Mouse (Mus musculus): Measurements from ENCODE around the gene Nlgn2. TPM values are rescaled to one million over a fixed set of nuclear protein-coding genes. Genes with fewer than 3 reads are reported as not detected.

Gene Nlgn2
- polyA plus RNA-seq, 1 experiment, result 14.4 TPM

DNA sequence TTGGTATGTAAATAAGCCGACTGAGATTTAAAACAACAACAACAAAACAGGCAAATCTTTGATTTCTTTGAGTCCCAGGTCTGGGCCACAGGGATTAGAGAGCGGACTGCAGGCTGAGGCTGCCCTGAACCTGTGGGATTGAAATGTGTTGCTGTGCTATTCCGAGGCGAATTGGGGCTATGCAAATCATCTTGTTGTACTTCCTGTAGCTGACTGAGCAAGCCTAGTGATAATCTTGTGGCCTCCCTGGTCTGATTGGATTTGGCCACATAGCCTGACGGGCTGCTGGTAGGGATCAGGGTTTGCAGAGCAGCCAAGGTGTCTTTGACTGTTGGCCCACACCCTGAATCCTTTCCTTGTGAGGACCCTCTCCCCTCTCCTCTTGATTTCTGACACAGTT is 62.6 kb downstream of the Nlgn2 start:
- no peaks in the 10 kb centered on the region for H3K27me3 ChIP-seq (ENCODE audit: control insufficient read depth, insufficient read depth, low read length)
- no peak overlapping the region for H3K4me3 ChIP-seq (ENCODE audit: control insufficient read depth, insufficient read depth, low read length)
- no peaks in the 10 kb centered on the region for H3K36me3 ChIP-seq (ENCODE audit: control insufficient read depth, insufficient read depth, low read length)
- DNase-seq, result no peak
- TF ChIP-seq CTCF (IDR thresholded peaks at IDR 0.05; ENCODE audit: borderline replicate concordance, control insufficient read depth, extremely low read depth, insufficient read depth, low read length, poor library complexity) (no peak), POLR2A (IDR thresholded peaks at IDR 0.05; ENCODE audit: control insufficient read depth, extremely low read depth, insufficient read depth, low read length, poor library complexity) (no peak)
- WGBS, result 74% methylated on average over 5 of the region's 5 CpGs
- no peaks in the 10 kb centered on the region for H3K4me1 ChIP-seq (replicated peaks; ENCODE audit: control insufficient read depth, insufficient read depth, low read length)
- H3K27ac ChIP-seq (ENCODE audit: control insufficient read depth, insufficient read depth, low read length), result no peak overlapping the region

Other genes starting within 250 kb of the Nlgn2 start
- gene Atp1b2, start 231.8 kb downstream of the Nlgn2 start, polyA plus RNA-seq (2012; rRNA removed), result 3.4 and 4.2 TPM in 2 replicates
- gene Shbg, start 219.9 kb downstream of the Nlgn2 start, polyA plus RNA-seq (2012; rRNA removed), result not detected in 2 replicates
- gene Sat2, start 215.8 kb downstream of the Nlgn2 start, polyA plus RNA-seq (2012; rRNA removed), result 0.67 and 0.73 TPM in 2 replicates
- gene Fxr2, start 204.8 kb downstream of the Nlgn2 start, polyA plus RNA-seq (2012; rRNA removed), result 94.1 and 96.0 TPM in 2 replicates
- gene Sox15, start 182.5 kb downstream of the Nlgn2 start, polyA plus RNA-seq (2012; rRNA removed), result 0.24 and 0.52 TPM in 2 replicates
- gene Mpdu1, start 175.1 kb downstream of the Nlgn2 start, polyA plus RNA-seq (2012; rRNA removed), result 174 and 178 TPM in 2 replicates
- gene Cd68, start 171.6 kb downstream of the Nlgn2 start, polyA plus RNA-seq (2012; rRNA removed), result 101 and 117 TPM in 2 replicates
- gene Eif4a1, start 165.4 kb downstream of the Nlgn2 start, polyA plus RNA-seq (2012; rRNA removed), result 669 and 722 TPM in 2 replicates
- 83.3 and 89.1 TPM in 2 replicates for gene Senp3, start 155.7 kb downstream of the Nlgn2 start, polyA plus RNA-seq (2012; rRNA removed)
- gene Tnfsf13, start 152.0 kb downstream of the Nlgn2 start, polyA plus RNA-seq (2012; rRNA removed), result 2.2 and 3.0 TPM in 2 replicates
- gene Tnfsf12, start 141.9 kb downstream of the Nlgn2 start, polyA plus RNA-seq (2012; rRNA removed), result 12.2 and 16.3 TPM in 2 replicates
- gene Tnfsfm13, start 141.7 kb downstream of the Nlgn2 start, polyA plus RNA-seq (2012; rRNA removed), result 2.7 and 3.4 TPM in 2 replicates
- gene Polr2a, start 79.1 kb downstream of the Nlgn2 start, polyA plus RNA-seq (2012; rRNA removed), result 113 and 125 TPM in 2 replicates
- gene Slc35g3, start 75.8 kb downstream of the Nlgn2 start, polyA plus RNA-seq (2012; rRNA removed), result 0.08 and 0.29 TPM in 2 replicates
- 32.2 and 35.6 TPM in 2 replicates for gene Zbtb4, start 71.9 kb downstream of the Nlgn2 start, polyA plus RNA-seq (2012; rRNA removed)
- gene Chrnb1, start 41.8 kb downstream of the Nlgn2 start, polyA plus RNA-seq (2012; rRNA removed), result 12.9 and 15.7 TPM in 2 replicates
- gene Fgf11, start 35.9 kb downstream of the Nlgn2 start, polyA plus RNA-seq (2012; rRNA removed), result 1.7 and 2.4 TPM in 2 replicates
- gene Tmem102, start 32.2 kb downstream of the Nlgn2 start, polyA plus RNA-seq (2012; rRNA removed), result 4.7 and 5.1 TPM in 2 replicates
- 0.05 TPM in 1 of 2 replicates, not detected in the other for gene Gm39566, start 22.5 kb downstream of the Nlgn2 start, polyA plus RNA-seq (2012; rRNA removed)
- 0.22 TPM in 1 of 2 replicates, not detected in the other for gene Spem2, start 19.3 kb downstream of the Nlgn2 start, polyA plus RNA-seq (2012; rRNA removed)
- gene Spem1, start 15.6 kb downstream of the Nlgn2 start, polyA plus RNA-seq (2012; rRNA removed), result 0.20 and 0.61 TPM in 2 replicates
- 160 and 224 TPM in 2 replicates for gene Tmem256, start 730 bp upstream of the Nlgn2 start, polyA plus RNA-seq (2012; rRNA removed)
- gene Plscr3, start 8.6 kb upstream of the Nlgn2 start, polyA plus RNA-seq (2012; rRNA removed), result 132 and 142 TPM in 2 replicates
- 2.6 and 3.1 TPM in 2 replicates for gene Tnk1, start 20.9 kb upstream of the Nlgn2 start, polyA plus RNA-seq (2012; rRNA removed)
- gene Tmem95, start 40.2 kb upstream of the Nlgn2 start, polyA plus RNA-seq (2012; rRNA removed), result not detected in 2 replicates
- gene Kctd11, start 43.6 kb upstream of the Nlgn2 start, polyA plus RNA-seq (2012; rRNA removed), result 6.2 and 8.0 TPM in 2 replicates
- 405 and 462 TPM in 2 replicates for gene Acap1, start 57.8 kb upstream of the Nlgn2 start, polyA plus RNA-seq (2012; rRNA removed)
- gene 2810408A11Rik, start 63.2 kb upstream of the Nlgn2 start, polyA plus RNA-seq (2012; rRNA removed), result 7.1 and 10.2 TPM in 2 replicates
- gene Neurl4, start 63.3 kb upstream of the Nlgn2 start, polyA plus RNA-seq (2012; rRNA removed), result 85.3 and 90.7 TPM in 2 replicates
- gene Gps2, start 76.1 kb upstream of the Nlgn2 start, polyA plus RNA-seq (2012; rRNA removed), result 236 and 272 TPM in 2 replicates
- 618 and 719 TPM in 2 replicates for gene Eif5a, start 84.2 kb upstream of the Nlgn2 start, polyA plus RNA-seq (2012; rRNA removed)
- 20.0 and 49.6 TPM in 2 replicates for gene Ybx2, start 98.0 kb upstream of the Nlgn2 start, polyA plus RNA-seq (2012; rRNA removed)
- gene Slc2a4, start 110.4 kb upstream of the Nlgn2 start, polyA plus RNA-seq (2012; rRNA removed), result 36.3 and 58.9 TPM in 2 replicates
- gene Cldn7, start 127.0 kb upstream of the Nlgn2 start, polyA plus RNA-seq (2012; rRNA removed), result 6.0 and 6.5 TPM in 2 replicates
- gene Ctdnep1, start 143.4 kb upstream of the Nlgn2 start, polyA plus RNA-seq (2012; rRNA removed), result 133 and 148 TPM in 2 replicates
- 69.4 and 75.3 TPM in 2 replicates for gene Elp5, start 144.7 kb upstream of the Nlgn2 start, polyA plus RNA-seq (2012; rRNA removed)
- gene Gabarap, start 153.4 kb upstream of the Nlgn2 start, polyA plus RNA-seq (2012; rRNA removed), result 270 and 395 TPM in 2 replicates
- gene Phf23, start 158.0 kb upstream of the Nlgn2 start, polyA plus RNA-seq (2012; rRNA removed), result 36.5 and 43.4 TPM in 2 replicates
- 52.4 and 55.7 TPM in 2 replicates for gene Dvl2, start 162.8 kb upstream of the Nlgn2 start, polyA plus RNA-seq (2012; rRNA removed)
- 88.5 and 110 TPM in 2 replicates for gene Acadvl, start 177.6 kb upstream of the Nlgn2 start, polyA plus RNA-seq (2012; rRNA removed)
- 71.7 and 72.1 TPM in 2 replicates for gene Dlg4, start 179.2 kb upstream of the Nlgn2 start, polyA plus RNA-seq (2012; rRNA removed)
- gene Asgr1, start 216.3 kb upstream of the Nlgn2 start, polyA plus RNA-seq (2012; rRNA removed), result 1.3 TPM in 1 of 2 replicates, not detected in the other

Data from thymus, adult 2 months (tissue).